Mouse (Mus musculus): ENCODE measurements around the gene Nrcam. TPM values are rescaled to one million over a fixed set of nuclear protein-coding genes. Genes with fewer than 3 reads are reported as not detected.

Nrcam gene
- polyA plus RNA-seq, 1 experiment from 2014 or later, result 5.7 TPM

GRCm38 (mm10) chr12:44570070-44570469 lies 241.4 kb downstream of the Nrcam start:
- H3K9ac ChIP-seq, result no peak overlapping the region
- no peaks in the 10 kb centered on the region for H3K36me3 ChIP-seq
- H3K27ac ChIP-seq (replicated peaks), result no peak overlapping the region
- H3K4me3 ChIP-seq (replicated peaks), result no peak overlapping the region
- WGBS, result 84% methylated on average over 7 of the region's 7 CpGs
- no peaks in the 10 kb centered on the region for H3K4me1 ChIP-seq
- no peaks in the 10 kb centered on the region for H3K9me3 ChIP-seq (replicated peaks)
- no peak for ATAC-seq (ENCODE audit: insufficient number of reproducible peaks, low FRiP score, low TSS enrichment, low read depth)
- no peak overlapping the region for H3K4me2 ChIP-seq (replicated peaks)
- H3K27me3 ChIP-seq, result no peaks in the 10 kb centered on the region

GRCm38 (mm10) chr12:44572664-44573063 lies 244.0 kb downstream of the Nrcam start:
- Histone ChIP-seq H3K4me3 (replicated peaks) (no peak overlapping the region), H3K9me3 (replicated peaks) (no peaks in the 10 kb centered on the region), H3K36me3 (no peaks in the 10 kb centered on the region), H3K27ac (replicated peaks) (no peak overlapping the region), H3K4me2 (replicated peaks) (no peak overlapping the region), H3K9ac (no peak overlapping the region), H3K27me3 (no peaks in the 10 kb centered on the region), H3K4me1 (no peaks in the 10 kb centered on the region)
- WGBS, result 13% methylated on average over 3 of the region's 3 CpGs
- no peak for ATAC-seq (ENCODE audit: insufficient number of reproducible peaks, low FRiP score, low TSS enrichment, low read depth)

GRCm38 (mm10) chr12:44574167-44574566 lies 245.5 kb downstream of the Nrcam start:
- no peaks in the 10 kb centered on the region for H3K27me3 ChIP-seq
- H3K27ac ChIP-seq (replicated peaks), result no peak overlapping the region
- H3K4me2 ChIP-seq (replicated peaks), result no peak overlapping the region
- no peak for ATAC-seq (ENCODE audit: insufficient number of reproducible peaks, low FRiP score, low TSS enrichment, low read depth)
- H3K9me3 ChIP-seq (replicated peaks), result no peaks in the 10 kb centered on the region
- no peaks in the 10 kb centered on the region for H3K36me3 ChIP-seq
- 92% methylated on average over 3 of the region's 3 CpGs for WGBS
- no peak overlapping the region for H3K4me3 ChIP-seq (replicated peaks)
- H3K4me1 ChIP-seq, result no peaks in the 10 kb centered on the region
- H3K9ac ChIP-seq, result no peak overlapping the region

GRCm38 (mm10) chr12:44601410-44602149 lies 272.9 kb downstream of the Nrcam start:
- no peaks in the 10 kb centered on the region for H3K36me3 ChIP-seq
- no peaks in the 10 kb centered on the region for H3K9me3 ChIP-seq (replicated peaks)
- 0 out of 2 replicates have a peak, but pooled peaks cover 3% of the 10 kb centered on the region for H3K4me1 ChIP-seq
- WGBS, result 28% methylated on average over 16 of the region's 16 CpGs
- H3K4me3 ChIP-seq (replicated peaks), result no peak overlapping the region
- no peak overlapping the region for H3K27ac ChIP-seq (replicated peaks)
- H3K27me3 ChIP-seq, result no peaks in the 10 kb centered on the region
- H3K9ac ChIP-seq, result no peak overlapping the region
- no peak overlapping the region for H3K4me2 ChIP-seq (replicated peaks)
- ATAC-seq (ENCODE audit: insufficient number of reproducible peaks, low FRiP score, low TSS enrichment, low read depth), result no peak

GRCm38 (mm10) chr12:44602269-44602957 lies 273.7 kb downstream of the Nrcam start:
- Histone ChIP-seq H3K36me3 (no peaks in the 10 kb centered on the region), H3K4me3 (replicated peaks) (no peak overlapping the region), H3K9ac (no peak overlapping the region), H3K27me3 (no peaks in the 10 kb centered on the region), H3K4me2 (replicated peaks) (no peak overlapping the region), H3K9me3 (replicated peaks) (no peaks in the 10 kb centered on the region), H3K4me1 (0 out of 2 replicates have a peak, but pooled peaks cover 3% of the 10 kb centered on the region), H3K27ac (replicated peaks) (no peak overlapping the region)
- no peak for ATAC-seq (ENCODE audit: insufficient number of reproducible peaks, low FRiP score, low TSS enrichment, low read depth)
- 38% methylated on average over 11 of the region's 11 CpGs for WGBS

- Histone ChIP-seq H3K27me3 (no peaks in the 10 kb centered on the region), H3K9me3 (replicated peaks) (no peaks in the 10 kb centered on the region), H3K4me2 (replicated peaks) (no peak overlapping the region), H3K36me3 (no peaks in the 10 kb centered on the region), H3K4me3 (replicated peaks) (no peak overlapping the region), H3K9ac (no peak overlapping the region), H3K27ac (replicated peaks) (no peak overlapping the region), H3K4me1 (0 out of 2 replicates have a peak, but pooled peaks cover 3% of the 10 kb centered on the region)
- no peak for ATAC-seq (ENCODE audit: insufficient number of reproducible peaks, low FRiP score, low TSS enrichment, low read depth)
- 61% methylated on average over 5 of the region's 5 CpGs for WGBS
These were observed 274.3 kb downstream of the Nrcam start for GRCm38 (mm10) chr12:44602958-44603331.

GRCm38 (mm10) chr12:44617001-44617421 lies 288.3 kb downstream of the Nrcam start:
- Histone ChIP-seq H3K27me3 (no peaks in the 10 kb centered on the region), H3K36me3 (no peaks in the 10 kb centered on the region), H3K4me3 (replicated peaks) (no peak overlapping the region), H3K4me1 (no peaks in the 10 kb centered on the region), H3K9ac (no peak overlapping the region), H3K27ac (replicated peaks) (no peak overlapping the region), H3K9me3 (replicated peaks) (no peaks in the 10 kb centered on the region), H3K4me2 (replicated peaks) (no peak overlapping the region)
- no peak for ATAC-seq (ENCODE audit: insufficient number of reproducible peaks, low FRiP score, low TSS enrichment, low read depth)
- WGBS, result 49% methylated on average over 2 of the region's 2 CpGs

GRCm38 (mm10) chr12:44617488-44617887 lies 288.8 kb downstream of the Nrcam start:
- no peak overlapping the region for H3K27ac ChIP-seq (replicated peaks)
- no peak overlapping the region for H3K4me2 ChIP-seq (replicated peaks)
- no peaks in the 10 kb centered on the region for H3K27me3 ChIP-seq
- H3K4me3 ChIP-seq (replicated peaks), result no peak overlapping the region
- no peaks in the 10 kb centered on the region for H3K36me3 ChIP-seq
- WGBS, result 53% methylated on average over 1 of the region's 1 CpGs
- no peaks in the 10 kb centered on the region for H3K4me1 ChIP-seq
- H3K9ac ChIP-seq, result no peak overlapping the region
- ATAC-seq (ENCODE audit: insufficient number of reproducible peaks, low FRiP score, low TSS enrichment, low read depth), result no peak
- no peaks in the 10 kb centered on the region for H3K9me3 ChIP-seq (replicated peaks)

- H3K36me3 ChIP-seq, result no peaks in the 10 kb centered on the region
- no peak for ATAC-seq (ENCODE audit: insufficient number of reproducible peaks, low FRiP score, low TSS enrichment, low read depth)
These were observed 310.7 kb downstream of the Nrcam start for GRCm38 (mm10) chr12:44639341-44639921.

GRCm38 (mm10) chr12:44640579-44640978 lies 311.9 kb downstream of the Nrcam start:
- Histone ChIP-seq H3K36me3 (no peaks in the 10 kb centered on the region), H3K4me1 (no peaks in the 10 kb centered on the region), H3K9me3 (replicated peaks) (no peaks in the 10 kb centered on the region), H3K27me3 (no peaks in the 10 kb centered on the region), H3K4me3 (replicated peaks) (no peak overlapping the region), H3K9ac (no peak overlapping the region), H3K27ac (replicated peaks) (no peak overlapping the region), H3K4me2 (replicated peaks) (no peak overlapping the region)
- no peak for ATAC-seq (ENCODE audit: insufficient number of reproducible peaks, low FRiP score, low TSS enrichment, low read depth)
- 8% methylated on average over 1 of the region's 1 CpGs for whole genome bisulfite sequencing

More at GRCm38 (mm10) chr12:44639341-44639921, 310.7 kb downstream of the Nrcam start:
- no peak overlapping the region for H3K9ac ChIP-seq
- H3K4me2 ChIP-seq (replicated peaks), result no peak overlapping the region
- H3K4me3 ChIP-seq (replicated peaks), result no peak overlapping the region
- no peaks in the 10 kb centered on the region for H3K4me1 ChIP-seq
- H3K9me3 ChIP-seq (replicated peaks), result no peaks in the 10 kb centered on the region
- H3K27ac ChIP-seq (replicated peaks), result no peak overlapping the region
- H3K27me3 ChIP-seq, result no peaks in the 10 kb centered on the region
